In the genomic region with DNA sequence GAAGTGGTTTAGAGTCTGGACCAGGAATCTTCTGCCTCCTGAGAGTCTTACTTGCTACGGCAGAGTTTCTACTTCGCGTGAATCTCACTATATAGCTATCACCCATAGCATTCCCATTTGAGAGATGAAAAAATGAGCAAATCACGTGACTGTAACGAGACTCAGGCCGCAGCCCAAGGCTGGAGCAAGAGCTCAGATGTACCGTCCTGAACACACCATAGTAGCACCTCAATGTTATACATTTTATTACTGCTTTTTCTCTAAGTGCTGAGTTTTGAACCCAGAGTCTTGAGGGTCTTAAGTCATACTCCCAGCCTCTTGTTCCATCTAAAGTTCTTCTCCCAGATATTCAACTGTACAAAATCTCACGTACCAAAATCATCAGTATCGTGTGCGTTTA, we compare ENCODE assay signal across 27 mouse cellular contexts. TPM values are rescaled to one million over a fixed set of nuclear protein-coding genes. Genes with fewer than 3 reads are reported as not detected.
DNase-seq lines count a peak whose midpoint lies in the region; ATAC-seq lines count a peak whose summit lies in the region.
"Had no signal": no experiment of that assay in that cellular context is flagged by ENCODE, and none has a peak within 500 bp of the region (broad histone marks: within the 10 kb centered on the region; RNA-seq: fewer than 3 reads in every experiment).

No protein-coding gene starts in this region.

- H3K27ac ChIP-seq in hindbrain, embryonic 14.5 days: no peak overlapping the region
- no peak overlapping the region for H3K27ac ChIP-seq in hindbrain, embryonic 16.5 days (ENCODE audit: low read depth, low read length)
- no peak overlapping the region for H3K27ac ChIP-seq in neural tube, embryonic 11.5 days (ENCODE audit: low read depth, low read length)
- H3K27ac ChIP-seq in midbrain, embryonic 14.5 days (replicated peaks; ENCODE audit: low read depth, low read length): no peak overlapping the region
- H3K27ac ChIP-seq: embryonic facial prominence, embryonic 13.5 days; heart, embryonic 10.5 days; heart, embryonic 15.5 days; hindbrain, embryonic 12.5 days; limb, embryonic 12.5 days; liver, embryonic 15.5 days; stomach, postnatal 0 days had no signal

- no peaks in the 10 kb centered on the region for H3K36me3 ChIP-seq in hindbrain, embryonic 14.5 days (replicated peaks; ENCODE audit: control insufficient read depth, insufficient read depth)
- no peaks in the 10 kb centered on the region for H3K36me3 ChIP-seq in hindbrain, embryonic 16.5 days (ENCODE audit: control insufficient read depth, insufficient read depth, low read length)
- H3K36me3 ChIP-seq in neural tube, embryonic 11.5 days (ENCODE audit: control insufficient read depth, insufficient read depth, low read length): no peaks in the 10 kb centered on the region
- H3K36me3 ChIP-seq in midbrain, embryonic 14.5 days (ENCODE audit: control insufficient read depth, insufficient read depth, low read length): no peaks in the 10 kb centered on the region
- H3K36me3 ChIP-seq: embryonic facial prominence, embryonic 13.5 days; heart, embryonic 10.5 days; heart, embryonic 15.5 days; hindbrain, embryonic 12.5 days; limb, embryonic 12.5 days; liver, embryonic 15.5 days had no signal

- 91% methylated on average over 10 of the region's 10 CpGs for WGBS in hindbrain, embryonic 14.5 days
- 93% methylated on average over 10 of the region's 10 CpGs for WGBS in hindbrain, embryonic 16.5 days
- 90% methylated on average over 10 of the region's 10 CpGs for WGBS in neural tube, embryonic 11.5 days
- 90% methylated on average over 10 of the region's 10 CpGs for WGBS in midbrain, embryonic 14.5 days

- H3K4me2 ChIP-seq in hindbrain, embryonic 14.5 days (replicated peaks): no peak overlapping the region
- no peak overlapping the region for H3K4me2 ChIP-seq in hindbrain, embryonic 16.5 days (ENCODE audit: low read length)
- H3K4me2 ChIP-seq in neural tube, embryonic 11.5 days (ENCODE audit: low read depth): no peak overlapping the region
- H3K4me2 ChIP-seq in midbrain, embryonic 14.5 days (ENCODE audit: low read length): no peak overlapping the region
- H3K4me2 ChIP-seq: embryonic facial prominence, embryonic 13.5 days; heart, embryonic 15.5 days; hindbrain, embryonic 12.5 days; limb, embryonic 12.5 days; liver, embryonic 15.5 days; lung, embryonic 14.5 days had no signal

- DNase-seq in hindbrain, embryonic 14.5 days (ENCODE audit: low spot score): no peak
- no peak for DNase-seq in neural tube, embryonic 11.5 days (ENCODE audit: low spot score)
- DNase-seq in neural tube, embryonic 10.5 days (ENCODE audit: extremely low spot score, low spot score): no peak
- peak; percentile 9 for DNase-seq in midbrain, embryonic 14.5 days
- DNase-seq in cerebellum, adult 9-10 months: no peak
- DNase-seq: thymus, postnatal 36 days had no signal

- no peaks in the 10 kb centered on the region for H3K4me1 ChIP-seq in hindbrain, embryonic 14.5 days (replicated peaks; ENCODE audit: control insufficient read depth, insufficient read depth, low read length)
- no peaks in the 10 kb centered on the region for H3K4me1 ChIP-seq in hindbrain, embryonic 16.5 days (ENCODE audit: control insufficient read depth, insufficient read depth, low read depth, low read length)
- H3K4me1 ChIP-seq in neural tube, embryonic 11.5 days (ENCODE audit: control insufficient read depth, insufficient read depth, low read length): no peaks in the 10 kb centered on the region
- H3K4me1 ChIP-seq in midbrain, embryonic 14.5 days (ENCODE audit: control insufficient read depth, insufficient read depth, low read length): no peaks in the 10 kb centered on the region
- H3K4me1 ChIP-seq: embryonic facial prominence, embryonic 13.5 days; heart, embryonic 10.5 days; heart, embryonic 15.5 days; hindbrain, embryonic 12.5 days; limb, embryonic 12.5 days; liver, embryonic 15.5 days had no signal

- no peak overlapping the region for H3K4me3 ChIP-seq in hindbrain, embryonic 14.5 days (replicated peaks; ENCODE audit: low read length)
- no peak overlapping the region for H3K4me3 ChIP-seq in hindbrain, embryonic 16.5 days (ENCODE audit: low read length)
- no peak overlapping the region for H3K4me3 ChIP-seq in neural tube, embryonic 11.5 days (ENCODE audit: low read depth, low read length)
- no peak overlapping the region for H3K4me3 ChIP-seq in midbrain, embryonic 14.5 days (replicated peaks; ENCODE audit: low read depth, low read length)
- H3K4me3 ChIP-seq: embryonic facial prominence, embryonic 13.5 days; heart, embryonic 10.5 days; heart, embryonic 15.5 days; hindbrain, embryonic 12.5 days; limb, embryonic 12.5 days; liver, embryonic 15.5 days; myocyte had no signal

- peak; percentile 17; the same call in 1 of the 2 replicates for ATAC-seq in hindbrain, embryonic 14.5 days (ENCODE audit: low FRiP score)
- no peak for ATAC-seq in hindbrain, embryonic 16.5 days
- peak; percentile 24; the same call in 1 of the 2 replicates for ATAC-seq in neural tube, embryonic 11.5 days (ENCODE audit: insufficient read depth, low FRiP score, low TSS enrichment)
- no peak for ATAC-seq in midbrain, embryonic 14.5 days (ENCODE audit: low FRiP score, low TSS enrichment)
- no peak for ATAC-seq in granulocyte monocyte progenitor cell, adult 5-6 weeks (replicated peaks; ENCODE audit: poor library complexity, severe bottlenecking)

- H3K27me3 ChIP-seq in hindbrain, embryonic 14.5 days (ENCODE audit: control insufficient read depth, insufficient read depth, low read length): no peaks in the 10 kb centered on the region
- H3K27me3 ChIP-seq in hindbrain, embryonic 16.5 days (replicated peaks; ENCODE audit: control insufficient read depth, insufficient read depth, low read length): no peaks in the 10 kb centered on the region
- H3K27me3 ChIP-seq in neural tube, embryonic 11.5 days (ENCODE audit: control insufficient read depth, insufficient read depth, low read length): no peaks in the 10 kb centered on the region
- no peaks in the 10 kb centered on the region for H3K27me3 ChIP-seq in midbrain, embryonic 14.5 days (ENCODE audit: control insufficient read depth, insufficient read depth, low read length)
- H3K27me3 ChIP-seq: embryonic facial prominence, embryonic 13.5 days; heart, embryonic 15.5 days; hindbrain, embryonic 12.5 days; limb, embryonic 12.5 days; liver, embryonic 15.5 days had no signal

- H3K9ac ChIP-seq in hindbrain, embryonic 14.5 days: no peak overlapping the region
- no peak overlapping the region for H3K9ac ChIP-seq in hindbrain, embryonic 16.5 days (ENCODE audit: low read depth, low read length)
- no peak overlapping the region for H3K9ac ChIP-seq in neural tube, embryonic 11.5 days (ENCODE audit: low read length)
- H3K9ac ChIP-seq in midbrain, embryonic 14.5 days (replicated peaks; ENCODE audit: low read length): no peak overlapping the region
- H3K9ac ChIP-seq: embryonic facial prominence, embryonic 13.5 days; heart, embryonic 15.5 days; hindbrain, embryonic 12.5 days; limb, embryonic 12.5 days; liver, embryonic 15.5 days; lung, embryonic 14.5 days had no signal

- H3K9me3 ChIP-seq in hindbrain, embryonic 14.5 days (ENCODE audit: control insufficient read depth, low read length): no peaks in the 10 kb centered on the region
- H3K9me3 ChIP-seq in hindbrain, embryonic 16.5 days (ENCODE audit: control insufficient read depth, low read length): no peaks in the 10 kb centered on the region
- no peaks in the 10 kb centered on the region for H3K9me3 ChIP-seq in neural tube, embryonic 11.5 days (ENCODE audit: control insufficient read depth, low read length)
- no peaks in the 10 kb centered on the region for H3K9me3 ChIP-seq in midbrain, embryonic 14.5 days (ENCODE audit: control insufficient read depth, low read length)
- H3K9me3 ChIP-seq: embryonic facial prominence, embryonic 13.5 days; heart, embryonic 10.5 days; heart, embryonic 15.5 days; hindbrain, embryonic 12.5 days; limb, embryonic 12.5 days; liver, embryonic 15.5 days had no signal

RNA-seq across cellular contexts. Expression of gene Gm281, which starts 2.9 kb away (rescaled TPM):
- 0.08 TPM in 1 of 2 replicates, not detected in the other for polyA plus RNA-seq in hindbrain, embryonic 14.5 days (2014; fragmentation: Nextera tagmentation; extraction: Ambion mirVana)
- polyA plus RNA-seq in hindbrain, embryonic 16.5 days (2015; fragmentation: Nextera tagmentation; extraction: Ambion mirVana): 0.05 TPM in 1 of 2 replicates, not detected in the other
- not detected in 2 replicates for polyA plus RNA-seq in neural tube, embryonic 11.5 days (2014; fragmentation: Nextera tagmentation; extraction: Ambion mirVana)
- polyA plus RNA-seq in midbrain, embryonic 14.5 days (2014; fragmentation: Nextera tagmentation; extraction: Ambion mirVana): not detected in 2 replicates
- not detected in 2 replicates for total RNA-seq in granulocyte monocyte progenitor cell, adult 5-6 weeks (2014; fragmentation: Nextera tagmentation)
- not detected in 2 replicates for total RNA-seq in granulocyte monocyte progenitor cell, adult 5-6 weeks (2017)
- total RNA-seq: adrenal gland, postnatal 14 days; gastrocnemius, postnatal 10 days; heart, postnatal 25 days; left cerebral cortex, postnatal 10 days; liver, adult 2 months had no signal
- polyA plus RNA-seq: CD4-positive, CD25-positive, alpha-beta regulatory T cell, adult 4 months; embryonic facial prominence, embryonic 13.5 days; gonadal fat pad, adult 2 months; heart, embryonic 15.5 days; hindbrain, embryonic 12.5 days; inflammation-experienced regulatory T-cells, adult 6 months; kidney, embryonic 14.5 days; limb, embryonic 12.5 days; liver, adult 2 months; liver, embryonic 15.5 days; myocyte; spleen, adult 2 months; stomach, postnatal 0 days had no signal

RNA-seq across cellular contexts. Expression of gene Atxn7, which starts 44.0 kb away (rescaled TPM):
- polyA plus RNA-seq in hindbrain, embryonic 14.5 days (2014; fragmentation: Nextera tagmentation; extraction: Ambion mirVana): 5.0 and 5.1 TPM in 2 replicates
- 3.1 and 3.3 TPM in 2 replicates for polyA plus RNA-seq in hindbrain, embryonic 16.5 days (2015; fragmentation: Nextera tagmentation; extraction: Ambion mirVana)
- 3.9 and 4.8 TPM in 2 replicates for polyA plus RNA-seq in neural tube, embryonic 11.5 days (2014; fragmentation: Nextera tagmentation; extraction: Ambion mirVana)
- 4.2 and 4.6 TPM in 2 replicates for polyA plus RNA-seq in midbrain, embryonic 14.5 days (2014; fragmentation: Nextera tagmentation; extraction: Ambion mirVana)
- 14.3 and 14.6 TPM in 2 replicates for total RNA-seq in granulocyte monocyte progenitor cell, adult 5-6 weeks (2014; fragmentation: Nextera tagmentation)
- 11.3 and 20.3 TPM in 2 replicates for total RNA-seq in granulocyte monocyte progenitor cell, adult 5-6 weeks (2017)

RNA-seq across cellular contexts. Expression of gene Thoc7, which starts 44.4 kb away (rescaled TPM):
- 197 and 201 TPM in 2 replicates for polyA plus RNA-seq in hindbrain, embryonic 14.5 days (2014; fragmentation: Nextera tagmentation; extraction: Ambion mirVana)
- 158 and 160 TPM in 2 replicates for polyA plus RNA-seq in hindbrain, embryonic 16.5 days (2015; fragmentation: Nextera tagmentation; extraction: Ambion mirVana)
- polyA plus RNA-seq in neural tube, embryonic 11.5 days (2014; fragmentation: Nextera tagmentation; extraction: Ambion mirVana): 225 and 238 TPM in 2 replicates
- polyA plus RNA-seq in midbrain, embryonic 14.5 days (2014; fragmentation: Nextera tagmentation; extraction: Ambion mirVana): 198 and 218 TPM in 2 replicates
- total RNA-seq in granulocyte monocyte progenitor cell, adult 5-6 weeks (2014; fragmentation: Nextera tagmentation): 188 and 219 TPM in 2 replicates
- 347 and 460 TPM in 2 replicates for total RNA-seq in granulocyte monocyte progenitor cell, adult 5-6 weeks (2017)

Comparison
In these comparisons a context has a peak if more than half of its experiments do, and no peak if none do; other contexts are left out.
1. ATAC-seq: peak in hindbrain, embryonic 14.5 days (single experiment) and neural tube, embryonic 11.5 days (single experiment); none in hindbrain, embryonic 16.5 days (single experiment), midbrain, embryonic 14.5 days (single experiment) and granulocyte monocyte progenitor cell, adult 5-6 weeks (single experiment).